Mouse (Mus musculus) layer of hippocampus, adult 11-12 months (tissue): Measurements from ENCODE around the gene Osm.

Experiments
- DNase-seq: peaks from one replicate; pipeline ENCODE4 v3.0.0; 2022; ENCODE audit warnings: low spot score

The Osm gene

DNA sequence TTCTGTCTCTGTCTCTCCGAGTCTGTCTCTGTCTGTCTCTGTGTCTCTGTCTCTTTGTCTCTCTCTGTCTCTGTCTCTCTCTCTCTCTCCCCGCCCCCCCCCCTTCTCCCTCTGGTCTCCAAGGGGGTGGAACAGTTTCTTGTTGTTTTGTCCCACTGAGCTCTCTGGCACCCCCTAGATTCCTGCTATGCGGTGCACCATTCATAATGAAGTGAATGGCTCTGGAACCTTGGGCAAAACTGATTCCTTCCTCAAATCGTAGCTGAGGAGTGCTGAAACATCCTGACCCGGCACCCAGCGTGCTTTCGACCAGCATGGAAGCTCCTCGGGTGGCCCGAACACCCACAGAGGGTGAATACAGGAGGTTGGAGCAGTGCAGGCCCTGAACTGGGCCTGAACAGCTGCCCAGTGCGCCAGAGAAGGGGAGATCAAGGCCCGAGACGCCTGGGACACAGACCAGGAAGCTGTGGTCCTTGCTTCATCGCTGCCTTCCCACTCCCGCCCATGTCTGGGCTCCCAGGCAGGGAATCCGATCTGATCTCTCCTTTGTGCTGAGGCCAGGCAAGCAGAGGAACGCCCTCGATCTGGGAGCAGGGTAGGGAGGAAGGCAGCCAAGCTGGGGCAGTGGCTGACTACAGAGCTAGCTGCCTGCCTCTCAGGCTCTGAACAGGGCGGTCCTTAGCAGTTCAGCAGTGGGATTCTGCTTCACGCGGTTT, 34.7 kb downstream of the Osm start:
- no peak for DNase-seq

DNA sequence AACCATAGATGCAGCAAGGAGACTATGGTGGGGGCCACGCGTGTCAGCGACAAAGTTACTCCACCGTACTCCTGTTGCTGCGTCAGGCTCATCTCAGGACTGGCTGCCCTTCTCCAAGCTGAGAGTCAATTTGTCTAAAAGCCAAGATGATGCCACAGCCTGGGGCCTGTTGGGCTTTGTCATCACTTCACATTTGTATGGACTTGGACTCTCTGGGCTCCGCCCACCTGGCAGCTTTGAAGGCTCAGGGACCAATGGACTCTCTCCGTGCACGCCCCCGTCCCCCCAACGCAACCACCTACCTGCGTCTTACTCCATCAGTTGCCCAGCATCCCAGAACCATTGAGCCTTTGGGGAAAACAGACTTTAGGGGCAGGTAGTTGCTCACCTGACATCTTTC, 35.3 kb downstream of the Osm start:
- DNase-seq: no peak

DNA sequence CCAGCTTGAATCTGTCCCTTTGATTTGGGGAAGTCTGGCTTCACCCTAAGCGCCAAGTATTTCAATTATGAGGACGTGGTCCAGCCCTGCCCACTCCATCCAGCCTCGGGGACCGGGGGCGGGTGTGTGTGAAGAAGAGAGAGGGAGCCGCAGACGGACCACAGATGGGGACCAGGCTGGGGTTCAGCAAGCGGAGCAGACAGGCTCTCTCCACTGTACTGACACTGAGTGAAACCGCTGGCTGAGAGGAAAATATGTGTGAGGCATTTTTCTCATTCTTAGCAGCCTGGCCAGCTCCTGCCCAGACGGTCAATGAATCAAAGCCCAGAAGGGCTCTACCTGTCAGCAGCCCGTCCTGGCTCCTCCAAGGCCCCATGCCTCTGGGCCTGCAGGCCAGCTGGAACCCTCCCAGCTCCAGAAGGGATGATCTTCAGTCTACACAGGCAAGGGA, 40.2 kb downstream of the Osm start:
- DNase-seq: no peak

DNA sequence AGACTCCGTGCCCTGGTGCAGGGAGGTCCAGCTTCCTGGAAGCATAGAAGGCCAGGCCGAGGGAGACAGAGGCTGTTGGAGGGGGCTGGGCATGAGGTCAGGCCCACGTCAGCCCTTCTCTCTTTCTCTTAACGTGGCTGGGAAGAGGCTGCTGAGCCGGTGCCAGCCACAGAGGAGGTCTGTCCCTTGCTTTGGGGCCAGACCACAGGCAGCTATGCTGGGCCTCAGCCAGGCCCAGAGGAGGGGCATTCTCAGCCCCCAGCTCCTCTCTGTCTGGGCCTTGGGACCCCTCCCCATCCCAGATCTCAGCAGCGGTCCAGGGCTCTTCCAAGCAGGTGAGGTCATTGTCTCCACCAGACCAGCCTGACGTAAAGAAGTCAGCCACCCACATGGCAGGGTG, 43.7 kb downstream of the Osm start:
- no peak for DNase-seq

DNA sequence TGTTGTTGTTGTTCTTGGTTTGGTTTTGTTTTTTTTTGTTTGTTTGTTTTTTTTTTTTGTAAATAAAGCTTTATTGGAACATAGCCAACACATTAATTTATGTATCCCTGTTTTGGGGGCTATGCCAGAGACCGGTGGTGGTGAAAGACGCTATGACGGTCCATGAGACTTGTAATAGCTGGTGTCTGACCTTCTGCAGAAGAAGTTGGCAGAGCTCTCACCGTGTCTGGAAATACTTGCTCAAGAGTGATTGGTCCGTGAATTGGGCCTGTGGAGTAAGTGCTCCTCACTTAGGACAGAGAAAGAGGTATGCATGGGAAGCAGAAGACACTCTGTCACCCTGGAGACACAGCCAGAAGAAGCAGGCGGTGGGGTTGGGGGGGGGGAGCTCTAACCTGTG, 45.6 kb downstream of the Osm start:
- DNase-seq: no peak

DNA sequence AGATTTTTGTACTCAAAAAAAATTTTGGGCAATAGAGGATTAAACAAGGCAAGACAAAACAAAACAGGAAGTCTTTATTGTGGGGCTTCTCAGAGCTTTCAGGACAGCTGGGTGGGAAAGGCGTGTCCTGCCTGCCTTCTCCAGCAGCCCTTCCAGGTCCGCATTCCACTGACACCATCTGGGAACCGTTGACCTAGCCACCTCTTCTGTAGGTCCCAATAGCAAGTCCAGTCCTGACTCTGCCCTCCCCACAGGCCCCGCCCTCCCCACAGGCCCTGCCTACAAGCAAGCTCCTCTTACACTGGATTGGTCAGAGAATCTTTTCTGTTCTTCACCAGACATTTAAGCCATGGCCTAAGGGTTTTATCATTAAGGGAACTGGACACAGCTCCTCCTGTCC, 47.4 kb downstream of the Osm start:
- no peak for DNase-seq

DNA sequence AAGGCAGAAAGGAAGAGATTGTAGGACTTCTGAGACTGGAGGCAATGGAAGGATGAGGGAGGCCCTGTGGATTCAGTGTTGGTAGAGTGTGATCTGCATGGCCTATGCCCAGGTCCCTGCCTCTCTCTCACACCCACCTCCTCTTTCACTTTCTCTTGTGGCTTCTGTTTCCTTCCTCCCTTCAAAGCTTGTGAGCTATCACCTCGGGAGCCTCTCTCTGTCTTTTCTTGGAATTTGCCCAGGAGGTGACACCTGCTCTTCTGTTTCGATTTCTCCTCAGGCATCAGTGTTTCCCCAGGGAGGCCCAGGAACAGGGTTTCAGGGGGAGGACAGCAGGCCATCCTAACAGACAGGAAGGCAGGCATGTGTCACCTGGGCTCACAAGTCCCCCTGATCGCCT, 53.1 kb downstream of the Osm start:
- no peak for DNase-seq
